Mouse (Mus musculus): Measurements from ENCODE around the gene Med26.

GRCm38 (mm10) chr8:72590198-72590597, 42.1 kb upstream of the Med26 start:
- TF ChIP-seq ZNF384 (IDR thresholded peaks at IDR 0.05; ENCODE audit: low read depth, low read length): no peak
- TF ChIP-seq HCFC1 (IDR thresholded peaks at IDR 0.05; ENCODE audit: borderline replicate concordance, insufficient read depth, low read length): no peak
- no peak for TF ChIP-seq ZC3H11A (IDR thresholded peaks at IDR 0.05; ENCODE audit: borderline replicate concordance, low read depth, low read length)
